Mouse (Mus musculus) forebrain, embryonic 12.5 days (tissue): ENCODE results near the gene Usb1. TPM values are rescaled to one million over a fixed set of nuclear protein-coding genes. Genes with fewer than 3 reads are reported as not detected.
A peak's percentile ranks its signal among the peaks of the same experiment; 100 is the strongest.

Experiments used
- ATAC-seq: fragments of 200-750 bp; cut with Nextera tagmentation; 2 replicates; pipeline ENCODE4 v1.8.0; 2017; ENCODE audit warnings: moderate TSS enrichment; ENCODE audit not compliant: low FRiP score
- H3K27ac ChIP-seq: fragments of 300-500 bp; sonication (generic); 2 replicates; pipeline ENCODE4 v1.5.1; 2016; ENCODE audit warnings: mild to moderate bottlenecking
- H3K27me3 ChIP-seq: fragments of 300-500 bp; sonication (generic); 2 replicates; pipeline ENCODE4 v1.6.1; 2016; ENCODE audit warnings: mild to moderate bottlenecking
- H3K36me3 ChIP-seq: fragments of 300-500 bp; sonication (generic); replicated peaks from 2 replicates; pipeline ENCODE4 v1.6.1; 2016; ENCODE audit warnings: mild to moderate bottlenecking
- H3K4me1 ChIP-seq: fragments of 300-500 bp; sonication (generic); 2 replicates; pipeline ENCODE4 v1.6.1; 2016
- H3K4me2 ChIP-seq: fragments of 300-500 bp; sonication (generic); 2 replicates; pipeline ENCODE4 v1.6.1; 2016; ENCODE audit warnings: mild to moderate bottlenecking, moderate library complexity
- H3K4me3 ChIP-seq: fragments of 300-500 bp; sonication (generic); replicated peaks from 2 replicates; pipeline ENCODE4 v1.5.1; 2016; ENCODE audit warnings: mild to moderate bottlenecking
- H3K9ac ChIP-seq: fragments of 300-500 bp; sonication (generic); 2 replicates; pipeline ENCODE4 v1.6.1; 2016; ENCODE audit warnings: mild to moderate bottlenecking
- H3K9me3 ChIP-seq: fragments of 300-500 bp; sonication (generic); 2 replicates; pipeline ENCODE4 v1.6.1; 2016
- WGBS: fragments of 180-500 bp; shearing (Covaris S2); methylation state at CpG from one replicate; pipeline ENCODE4 v1.1.7; 2016; 5-methylcytosine and 5-hydroxymethylcytosine counted together
- polyA plus RNA-seq: library from polyadenylated mRNA; unstranded; fragments of >200 nt; fragmentation: Nextera tagmentation; extraction: Ambion mirVana; gene quantifications from 2 replicates; pipeline ENCODE4 v1.2.1, GENCODE M21; 2016

Gene Usb1
- polyA plus RNA-seq, 1 experiment from 2014 or later: 41.7 TPM

DNA sequence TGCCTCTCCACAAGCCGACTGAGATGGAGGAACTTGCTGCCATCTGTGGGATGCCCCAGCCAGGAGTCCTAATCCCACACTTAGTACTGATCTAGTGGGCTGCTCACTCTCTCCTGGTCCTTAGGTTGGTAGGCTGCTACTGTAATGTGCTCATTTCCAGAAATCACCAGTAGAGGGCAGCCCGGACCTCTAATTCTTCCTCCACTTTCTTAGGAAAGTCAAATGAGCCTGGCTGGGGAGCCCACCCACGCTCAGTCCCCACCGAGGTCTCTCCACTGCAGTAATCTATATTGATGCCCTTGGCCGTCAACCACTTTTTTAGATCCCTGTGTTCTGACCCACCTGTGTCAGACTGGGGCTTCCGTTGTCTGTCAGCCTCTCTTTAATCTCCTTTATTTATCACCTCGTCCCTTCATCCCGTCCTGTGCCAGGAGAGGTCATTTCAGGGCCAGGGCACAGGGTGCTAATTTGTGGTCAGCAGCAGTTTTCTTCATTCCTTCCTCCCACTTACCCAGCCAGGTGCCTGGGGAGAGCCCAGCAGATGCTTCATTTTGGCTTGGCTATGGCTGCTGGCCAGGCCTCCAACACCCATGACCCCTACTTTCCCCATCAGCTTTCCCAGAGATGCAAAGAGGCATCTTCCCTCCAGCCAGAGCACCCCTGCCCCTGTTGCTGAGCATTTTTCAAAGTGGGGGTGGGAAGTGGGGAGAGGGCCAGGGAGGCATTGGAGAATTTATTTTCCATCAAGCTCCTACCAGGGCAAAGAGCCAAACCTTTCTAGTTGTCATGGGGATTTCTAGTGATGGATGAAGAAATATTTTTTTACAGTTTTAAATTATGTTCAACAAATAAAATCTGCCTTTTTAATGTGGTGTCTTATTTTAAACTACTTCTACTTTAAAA lies 14.8 kb downstream of the Usb1 start:
- H3K36me3 ChIP-seq: peaks cover 16% of the 10 kb centered on the region
- ATAC-seq: peak; percentile 66
- 39% methylated on average over 8 of the region's 8 CpGs for WGBS
- H3K9me3 ChIP-seq: no peaks in the 10 kb centered on the region
- peaks cover 15% of the 10 kb centered on the region for H3K4me1 ChIP-seq
- no peak overlapping the region for H3K4me2 ChIP-seq
- no peak overlapping the region for H3K9ac ChIP-seq
- H3K4me3 ChIP-seq: no peak overlapping the region
- no peak overlapping the region for H3K27ac ChIP-seq
- 0 out of 2 replicates have a peak, but pooled peaks cover 4% of the 10 kb centered on the region for H3K27me3 ChIP-seq

DNA sequence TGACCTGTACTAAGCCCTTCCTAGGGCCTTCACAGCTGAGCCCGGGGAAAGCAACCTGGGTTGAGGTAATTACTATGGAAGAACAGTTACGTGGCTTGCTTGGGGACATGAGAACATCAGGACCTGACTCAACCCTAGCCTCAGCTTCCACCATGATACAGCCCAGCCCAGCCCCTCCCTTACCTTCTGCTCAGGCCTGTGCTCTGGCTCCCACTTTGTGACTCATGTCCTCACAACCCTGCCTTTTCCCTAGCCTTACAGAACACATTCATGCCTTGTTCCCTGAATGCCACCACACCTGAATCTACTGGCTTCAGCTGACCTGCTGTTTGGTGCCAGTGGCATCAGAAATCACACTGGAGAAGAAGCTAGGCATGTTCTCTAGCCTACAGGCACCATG lies 16.3 kb downstream of the Usb1 start:
- no peak for ATAC-seq
- Histone ChIP-seq H3K4me1 (peaks cover 18% of the 10 kb centered on the region), H3K27ac (no peak overlapping the region), H3K36me3 (peaks cover 15% of the 10 kb centered on the region), H3K4me2 (no peak overlapping the region), H3K9me3 (no peaks in the 10 kb centered on the region), H3K4me3 (no peak overlapping the region), H3K27me3 (0 out of 2 replicates have a peak, but pooled peaks cover 4% of the 10 kb centered on the region), H3K9ac (no peak overlapping the region)
- 93% methylated on average over 2 of the region's 2 CpGs for WGBS

DNA sequence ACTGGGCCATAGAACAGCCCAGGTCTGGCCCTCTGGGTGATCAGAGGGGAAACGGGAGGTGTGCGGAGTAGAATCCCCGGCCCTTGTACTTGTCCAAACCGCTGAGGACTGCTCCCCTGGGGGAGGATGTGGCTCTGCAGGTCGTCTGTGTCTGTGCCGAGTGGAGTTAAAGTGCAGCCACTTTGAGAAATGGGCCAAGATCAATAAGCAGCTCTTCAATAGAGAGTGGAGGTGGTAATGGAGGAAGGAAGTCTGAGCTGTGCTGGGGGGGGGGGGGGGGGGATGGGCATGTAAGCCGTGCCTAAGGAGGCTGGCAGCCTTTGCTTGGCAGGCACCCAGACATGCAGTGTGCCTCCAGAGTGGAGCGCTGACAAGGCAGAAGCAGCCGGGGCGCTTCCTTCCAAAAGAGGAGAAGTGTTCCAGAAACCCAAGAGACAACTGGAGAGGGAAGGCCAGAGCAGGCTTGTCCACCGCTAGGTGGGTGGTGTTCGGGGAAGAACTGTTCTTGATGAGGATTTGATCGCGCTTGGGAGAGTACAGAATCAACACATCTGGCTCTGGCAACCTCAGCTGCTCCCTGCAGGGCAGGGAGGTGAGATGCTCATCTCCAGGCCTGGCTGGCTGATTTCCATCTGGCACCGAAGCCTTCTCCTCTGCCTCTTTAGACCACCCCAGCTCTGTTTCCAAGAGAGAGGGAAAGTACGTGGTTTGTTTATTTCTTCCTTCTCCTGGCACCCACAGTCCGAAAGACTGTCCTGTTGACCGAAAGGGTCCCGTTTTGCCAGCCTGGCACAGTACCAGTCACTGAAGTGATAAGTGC lies 16.9 kb downstream of the Usb1 start:
- Histone ChIP-seq H3K4me2 (no peak overlapping the region), H3K36me3 (peaks cover 9% of the 10 kb centered on the region), H3K4me1 (peaks cover 25% of the 10 kb centered on the region), H3K9me3 (no peaks in the 10 kb centered on the region), H3K27me3 (0 out of 2 replicates have a peak, but pooled peaks cover 4% of the 10 kb centered on the region), H3K27ac (no peak overlapping the region), H3K4me3 (no peak overlapping the region), H3K9ac (no peak overlapping the region)
- 66% methylated on average over 18 of the region's 19 CpGs for WGBS
- no peak for ATAC-seq

DNA sequence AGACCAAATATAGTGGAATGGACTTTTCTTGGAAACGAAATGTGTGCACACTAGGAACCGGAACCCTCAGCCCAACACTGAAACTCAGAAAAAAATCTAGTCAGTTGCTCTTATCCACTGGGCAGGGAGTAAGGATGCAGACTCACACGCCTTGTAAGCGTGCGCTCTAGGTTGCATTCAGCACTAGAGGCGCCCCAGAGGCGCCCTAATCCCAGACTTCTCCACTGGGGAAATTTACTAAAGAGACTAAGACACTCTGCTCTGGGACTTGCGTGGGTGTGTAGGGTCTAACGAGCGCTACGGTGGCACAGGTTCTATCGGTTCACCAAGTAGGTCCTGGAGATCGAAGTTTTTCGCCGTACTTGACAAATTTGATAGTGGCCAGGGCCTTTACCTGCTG lies 19.4 kb downstream of the Usb1 start:
- no peak overlapping the region for H3K9ac ChIP-seq
- H3K4me1 ChIP-seq: peaks cover 34% of the 10 kb centered on the region
- H3K4me3 ChIP-seq: peak overlapping the region; percentile 83
- peak overlapping the region; percentile 1; the same call in 1 of the 2 replicates for H3K27ac ChIP-seq
- 0 out of 2 replicates have a peak, but pooled peaks cover 4% of the 10 kb centered on the region for H3K27me3 ChIP-seq
- whole genome bisulfite sequencing: 3% methylated on average over 15 of the region's 15 CpGs
- peak; percentile 31; the same call in 1 of the 2 replicates for ATAC-seq
- H3K9me3 ChIP-seq: no peaks in the 10 kb centered on the region
- H3K36me3 ChIP-seq: no peaks in the 10 kb centered on the region
- peak overlapping the region; percentile 94 for H3K4me2 ChIP-seq

DNA sequence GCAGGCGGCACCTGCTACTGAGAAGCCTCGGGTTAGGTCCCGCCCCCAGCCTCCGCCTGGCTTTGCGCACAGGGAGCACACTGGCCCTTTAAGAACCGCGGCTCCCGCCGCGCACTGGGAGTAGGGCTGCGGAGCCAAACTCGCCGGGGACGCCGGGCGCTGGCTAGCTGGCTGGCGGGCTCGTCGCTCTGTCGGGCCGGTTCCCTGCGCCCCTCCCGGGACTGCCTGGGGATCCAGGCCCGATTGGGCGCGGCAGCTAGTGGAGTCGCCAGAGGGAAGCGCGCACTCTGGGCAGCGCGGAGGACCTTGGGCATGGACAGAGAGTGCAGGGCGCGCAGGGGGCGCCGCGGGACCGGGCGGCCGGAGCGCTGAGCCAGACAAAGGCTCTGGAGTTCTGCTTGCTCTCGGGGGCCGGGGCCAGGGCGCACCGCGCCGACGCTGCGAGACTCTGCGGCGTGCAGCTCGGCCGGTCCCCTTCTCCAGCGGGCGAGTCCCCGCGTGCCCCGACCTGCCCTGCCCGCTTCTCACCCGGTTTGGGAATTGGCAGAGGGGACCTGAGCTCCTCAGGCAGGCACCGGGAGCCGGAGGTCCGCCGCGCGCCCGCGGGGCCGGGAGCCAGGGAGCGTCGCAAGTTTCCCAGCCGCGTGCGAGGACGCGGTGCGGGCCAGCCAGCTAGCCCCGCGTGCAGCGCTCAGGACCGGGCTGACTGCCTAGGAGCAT lies 20.2 kb downstream of the Usb1 start, which contains the start of gene Mmp15:
Mmp15 (plus strand) TSS at position 118 of the 720 bp plus-strand sequence.
- Histone ChIP-seq H3K4me1 (peaks cover 34% of the 10 kb centered on the region), H3K9ac (peak within 1 kb of the TSS; percentile 89), H3K36me3 (no peaks in the 10 kb centered on the region), H3K9me3 (no peaks in the 10 kb centered on the region), H3K27me3 (0 out of 2 replicates have a peak, but pooled peaks cover 4% of the 10 kb centered on the region), H3K4me3 (peak within 1 kb of the TSS; percentile 83), H3K4me2 (peak within 1 kb of the TSS; percentile 94), H3K27ac (peak within 1 kb of the TSS; percentile 90)
- peak; percentile 84 for ATAC-seq
- under 1% methylated on average over 77 of the region's 80 CpGs for WGBS

DNA sequence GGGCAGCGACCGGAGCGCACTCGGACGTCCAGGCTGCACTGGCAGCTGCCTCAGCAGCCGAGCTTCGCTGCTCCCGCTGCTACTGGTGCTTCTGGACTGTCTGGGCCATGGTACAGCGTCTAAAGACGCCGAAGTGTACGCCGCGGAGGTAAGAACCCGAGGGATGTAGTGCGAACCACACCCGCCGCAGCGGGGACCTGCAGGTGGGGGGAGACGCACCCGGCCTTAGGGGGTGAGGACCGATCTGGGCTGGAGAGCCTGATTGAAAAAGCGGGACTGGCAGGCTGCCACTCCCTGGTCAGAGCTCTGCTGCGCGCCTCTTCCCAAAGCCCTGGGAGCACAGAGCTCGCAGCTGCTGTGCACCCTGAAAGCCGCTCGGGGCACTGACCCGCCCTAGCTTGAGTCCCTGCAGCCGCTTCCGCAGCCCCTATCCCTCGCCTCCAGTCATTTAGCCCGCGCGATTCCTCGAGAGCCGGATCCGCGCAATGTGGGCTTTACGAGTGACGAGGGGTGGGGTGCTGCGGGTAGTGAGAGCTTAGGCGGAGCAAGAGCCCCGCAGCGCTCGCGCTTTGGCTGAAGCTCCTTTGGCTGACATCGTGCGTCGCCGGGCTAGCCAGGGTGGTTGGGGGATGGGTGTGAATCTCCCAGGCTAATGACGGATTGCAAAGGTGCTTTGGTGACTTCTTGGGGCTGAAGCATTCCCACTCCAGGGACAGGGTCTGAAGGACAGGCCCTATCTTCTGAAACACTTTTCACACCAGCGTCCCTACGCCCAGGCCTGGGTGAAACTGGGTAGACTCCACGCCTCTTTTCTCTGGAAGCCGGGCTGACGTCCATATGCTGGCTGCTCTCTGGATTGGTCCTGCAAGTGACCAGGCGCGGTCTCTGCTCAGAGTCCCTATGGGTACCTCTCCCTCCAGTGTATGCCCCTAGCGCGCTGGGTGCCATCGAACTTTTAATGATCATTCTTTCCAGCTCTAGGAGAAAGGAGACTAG lies 21.1 kb downstream of the Usb1 start:
- Histone ChIP-seq H3K27ac (peak overlapping the region; percentile 90), H3K36me3 (no peaks in the 10 kb centered on the region), H3K9me3 (no peaks in the 10 kb centered on the region), H3K4me3 (peak overlapping the region; percentile 83), H3K27me3 (0 out of 2 replicates have a peak, but pooled peaks cover 4% of the 10 kb centered on the region), H3K4me2 (peak overlapping the region; percentile 94), H3K4me1 (peaks cover 36% of the 10 kb centered on the region), H3K9ac (peak overlapping the region; percentile 89)
- WGBS: under 1% methylated on average over 62 of the region's 62 CpGs
- peak; percentile 52 for ATAC-seq

DNA sequence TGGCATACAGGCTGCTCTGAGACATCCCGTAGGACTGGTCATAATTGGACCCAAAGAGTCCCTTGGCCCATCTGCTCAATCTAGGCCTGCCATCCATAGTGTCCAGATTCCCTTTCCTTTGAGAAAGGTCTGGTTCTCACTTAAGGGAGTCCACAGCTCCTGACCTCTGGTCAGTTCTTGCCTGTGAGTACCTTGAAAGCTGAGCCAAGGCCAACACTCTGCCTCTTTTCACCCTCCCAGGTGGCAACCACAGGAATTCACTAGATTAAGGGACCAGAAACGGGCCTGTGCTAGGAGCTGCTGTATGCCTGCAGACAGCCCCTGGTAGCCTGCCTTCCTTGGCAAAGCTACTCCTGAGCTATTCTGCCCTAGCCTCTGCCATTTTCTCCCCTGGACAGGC lies 22.5 kb downstream of the Usb1 start:
- ATAC-seq: no peak

DNA sequence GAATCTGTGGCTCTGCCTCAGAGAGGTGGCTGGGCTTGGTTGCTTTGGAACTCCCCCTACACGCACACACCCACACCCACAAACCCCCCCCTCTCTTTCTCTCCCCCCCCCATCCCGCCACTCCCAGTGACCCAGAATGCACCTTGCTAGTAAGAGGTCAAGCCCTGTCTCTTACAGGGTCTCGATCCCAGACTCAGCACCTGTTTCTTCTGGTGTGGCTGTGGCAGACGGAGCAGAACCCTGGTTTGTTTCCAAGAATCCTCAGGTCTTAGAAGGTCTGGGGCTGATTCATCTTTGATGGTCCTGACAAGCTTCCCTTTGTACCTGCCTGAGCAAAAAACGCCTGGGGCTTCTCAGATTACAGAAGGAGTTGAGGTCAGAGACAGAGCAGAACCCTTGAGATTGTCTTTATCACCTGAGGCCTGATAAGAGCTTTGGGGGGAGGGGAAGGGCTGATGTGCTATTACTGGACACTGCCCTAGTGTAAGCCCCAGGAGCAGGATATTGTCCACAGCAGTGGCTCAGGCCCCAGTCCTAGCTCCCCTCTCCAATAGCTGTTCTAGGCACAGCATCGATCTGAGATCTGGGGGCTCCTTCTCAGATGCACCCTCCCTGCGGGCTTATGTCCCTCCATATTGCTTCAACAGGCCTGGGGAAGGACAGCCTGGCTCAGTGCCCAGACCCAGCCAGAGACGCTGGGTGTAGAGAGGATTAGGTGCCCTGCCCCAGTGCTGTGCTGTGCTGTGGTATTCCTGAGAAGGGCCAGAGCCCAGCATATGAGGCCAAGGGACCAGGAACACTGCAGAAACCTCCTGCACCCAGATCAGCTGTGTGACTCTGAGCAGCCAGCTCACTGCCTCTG lies 26.7 kb downstream of the Usb1 start:
- peaks cover 46% of the 10 kb centered on the region for H3K4me1 ChIP-seq
- H3K4me3 ChIP-seq: no peak overlapping the region
- H3K9ac ChIP-seq: peak overlapping the region; percentile 4; the same call in 1 of the 2 replicates
- ATAC-seq: no peak
- no peak overlapping the region for H3K4me2 ChIP-seq
- H3K36me3 ChIP-seq: no peaks in the 10 kb centered on the region
- 64% methylated on average over 8 of the region's 8 CpGs for WGBS
- H3K27me3 ChIP-seq: no peaks in the 10 kb centered on the region
- peak overlapping the region; percentile 36; the same call in 1 of the 2 replicates for H3K27ac ChIP-seq
- H3K9me3 ChIP-seq: no peaks in the 10 kb centered on the region

More for the DNA sequence above, 22.5 kb downstream of the Usb1 start:
- Histone ChIP-seq H3K9me3 (no peaks in the 10 kb centered on the region), H3K4me1 (peaks cover 45% of the 10 kb centered on the region), H3K36me3 (no peaks in the 10 kb centered on the region), H3K4me2 (no peak overlapping the region), H3K27ac (no peak overlapping the region), H3K27me3 (0 out of 2 replicates have a peak, but pooled peaks cover 4% of the 10 kb centered on the region), H3K9ac (no peak overlapping the region), H3K4me3 (no peak overlapping the region)
- 90% methylated on average over 2 of the region's 2 CpGs for WGBS

DNA sequence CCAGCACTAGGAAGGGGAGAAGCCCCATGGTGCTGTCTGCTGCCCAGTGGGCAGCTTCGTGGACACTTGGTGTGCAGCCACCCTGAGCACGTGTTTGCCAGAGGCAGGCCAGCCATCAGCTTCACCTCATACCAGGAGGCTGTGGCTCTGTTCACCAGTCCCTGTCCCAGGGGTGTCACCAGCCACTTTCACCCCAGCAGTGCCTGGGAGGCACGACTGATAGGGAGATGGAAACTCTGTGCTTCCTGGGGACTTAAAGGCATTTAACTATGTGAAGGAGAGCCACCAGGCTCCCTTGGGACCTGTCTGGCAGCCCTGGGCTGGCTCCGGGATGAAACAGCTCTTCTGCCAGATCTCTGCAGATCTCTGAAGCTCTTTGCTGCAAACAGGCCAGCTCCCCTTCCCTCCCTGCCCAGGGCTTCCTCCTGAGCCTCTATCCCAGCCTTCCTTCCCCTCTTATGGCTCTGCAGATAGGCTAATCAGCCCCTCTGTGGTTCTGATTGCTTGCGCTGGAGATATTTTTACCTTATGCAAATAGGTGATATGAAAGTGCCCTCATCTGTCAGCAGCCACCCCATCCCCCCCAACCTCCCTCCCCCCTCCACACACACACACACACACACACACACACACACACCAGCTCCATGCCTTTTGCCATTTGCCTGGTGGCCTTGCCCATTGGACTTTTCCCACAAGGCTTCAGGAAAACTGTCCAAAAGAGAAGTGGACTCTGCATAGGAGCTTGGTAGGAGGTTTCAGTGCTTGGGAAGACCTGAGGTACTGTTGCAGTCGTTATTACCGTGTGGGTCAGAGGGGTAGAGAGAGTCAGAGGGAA lies 28.3 kb downstream of the Usb1 start:
- Histone ChIP-seq H3K27ac (peak overlapping the region; percentile 62; the same call in 1 of the 2 replicates), H3K27me3 (no peaks in the 10 kb centered on the region), H3K9ac (no peak overlapping the region)

More for the DNA sequence above, 28.3 kb downstream of the Usb1 start:
- Histone ChIP-seq H3K4me2 (no peak overlapping the region), H3K36me3 (no peaks in the 10 kb centered on the region), H3K4me3 (no peak overlapping the region), H3K9me3 (no peaks in the 10 kb centered on the region; the same call in 1 of the 2 replicates), H3K4me1 (peaks cover 35% of the 10 kb centered on the region)
- no peak for ATAC-seq
- 53% methylated on average over 7 of the region's 7 CpGs for WGBS
